Mouse (Mus musculus): ENCODE data around the gene Rpl36-ps4.

Rpl36-ps4 gene

DNA sequence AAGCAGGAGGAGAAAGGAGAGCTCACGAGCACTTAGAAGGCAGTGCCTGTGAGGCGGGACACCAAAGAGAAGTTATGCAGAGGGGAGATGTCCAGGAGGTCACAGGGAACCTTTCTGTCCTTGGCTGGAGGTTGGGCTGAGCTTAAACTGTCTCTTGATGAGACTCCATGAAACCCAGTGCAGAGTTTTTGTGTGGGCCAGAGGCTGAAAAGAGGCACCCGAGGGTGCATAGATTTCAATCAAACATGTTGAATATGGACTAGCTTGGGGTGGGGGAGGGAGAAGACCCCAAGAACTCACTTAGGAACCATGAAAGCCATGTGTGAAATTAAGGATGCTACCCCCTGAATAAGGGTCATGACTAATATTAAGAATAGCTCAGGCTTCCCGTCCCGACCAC, at the start of gene Rpl36-ps4:
Rpl36-ps4 (plus strand) TSS at position 301 of the 400 bp plus-strand sequence.
- DNase-seq: no peak

DNA sequence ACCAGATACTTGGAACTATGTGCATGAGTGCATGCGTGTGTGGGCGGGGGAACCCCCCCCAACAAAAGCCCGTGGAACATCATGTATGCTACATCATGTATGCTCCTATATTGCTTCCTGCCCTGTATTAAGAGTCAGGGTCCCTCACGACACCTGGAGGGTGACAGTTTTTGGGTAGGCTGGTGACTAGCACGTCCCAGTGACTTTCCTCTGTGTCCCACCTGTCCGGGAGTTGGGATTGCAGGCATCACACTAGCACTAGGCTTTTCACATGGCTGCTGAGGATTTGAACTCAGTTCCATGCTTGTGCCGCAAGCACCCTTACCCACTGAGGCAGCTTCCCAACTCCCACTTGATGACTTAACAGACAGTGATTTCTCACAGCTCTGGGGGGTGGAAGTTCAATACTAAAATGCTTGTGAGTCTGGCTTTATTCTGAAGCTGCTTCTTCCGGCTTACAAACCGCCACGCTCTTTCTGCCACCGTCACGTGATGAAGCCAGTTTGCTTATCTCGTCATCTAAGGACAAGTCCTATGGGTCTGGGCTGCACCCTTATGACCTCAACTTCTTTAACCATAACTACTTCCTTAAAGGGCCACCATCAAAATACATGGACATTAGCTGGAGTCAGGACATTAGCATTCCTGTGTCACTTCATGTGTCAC, 49.2 kb upstream of the Rpl36-ps4 start:
- DNase-seq: no peak

DNA sequence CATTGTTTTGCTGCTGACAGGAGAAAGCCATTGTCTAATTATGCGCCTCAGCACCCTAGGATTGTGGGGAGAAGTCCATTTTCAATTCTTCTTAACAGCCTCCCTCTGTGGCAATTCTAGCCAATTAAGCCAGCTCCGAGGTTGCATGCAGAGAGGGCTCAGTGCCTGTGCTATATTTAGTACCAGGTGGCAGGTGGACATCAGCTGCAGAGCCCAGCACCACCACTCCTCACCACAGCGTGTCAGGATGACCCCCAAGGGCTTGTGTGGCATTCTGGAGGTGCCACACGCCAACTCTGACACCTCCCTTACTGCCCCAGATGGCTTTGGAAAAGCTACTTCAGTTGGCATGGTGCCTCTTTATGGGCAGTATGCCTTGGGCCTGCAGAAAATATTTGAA, 48.5 kb upstream of the Rpl36-ps4 start:
- no peak for DNase-seq

DNA sequence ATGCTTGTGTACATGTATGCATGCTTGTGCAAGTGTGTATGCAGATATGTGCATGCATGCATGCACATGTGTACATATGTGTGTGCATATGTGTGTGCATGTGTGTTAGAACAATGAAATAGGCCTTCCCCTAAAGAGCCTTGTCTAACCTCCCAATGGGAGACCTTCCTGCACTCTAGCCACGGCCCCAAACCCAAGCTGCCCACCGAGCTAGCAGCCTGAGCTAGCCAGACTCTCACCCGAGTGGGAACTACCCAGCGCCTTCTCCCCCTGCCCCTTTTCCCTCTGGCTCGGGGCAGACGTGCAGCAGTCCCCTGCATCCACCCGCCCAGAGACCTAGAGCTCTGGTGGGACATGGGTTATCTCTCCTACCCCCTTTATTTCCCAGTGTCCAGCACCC, 47.3 kb upstream of the Rpl36-ps4 start:
- no peak for DNase-seq

DNA sequence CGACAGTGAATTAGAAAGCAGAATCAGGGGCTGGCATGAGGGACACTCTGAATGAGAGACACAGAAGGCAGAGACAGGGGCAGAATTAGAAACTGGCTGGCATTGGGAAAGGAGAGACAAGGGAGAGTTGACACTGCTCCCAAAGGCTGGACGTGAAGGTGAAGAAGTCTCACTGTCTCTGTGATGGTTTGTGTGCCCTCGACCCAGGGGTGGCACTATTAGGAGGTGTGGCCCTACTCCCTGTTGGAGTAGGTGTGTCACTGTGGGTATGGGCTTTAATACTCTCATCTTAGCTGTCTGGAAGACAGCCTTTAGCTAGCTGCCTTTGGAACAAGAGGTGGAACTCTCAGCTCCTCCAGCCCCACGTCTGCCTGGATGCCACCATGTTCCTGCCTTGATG, 46.8 kb upstream of the Rpl36-ps4 start:
- DNase-seq: no peak

DNA sequence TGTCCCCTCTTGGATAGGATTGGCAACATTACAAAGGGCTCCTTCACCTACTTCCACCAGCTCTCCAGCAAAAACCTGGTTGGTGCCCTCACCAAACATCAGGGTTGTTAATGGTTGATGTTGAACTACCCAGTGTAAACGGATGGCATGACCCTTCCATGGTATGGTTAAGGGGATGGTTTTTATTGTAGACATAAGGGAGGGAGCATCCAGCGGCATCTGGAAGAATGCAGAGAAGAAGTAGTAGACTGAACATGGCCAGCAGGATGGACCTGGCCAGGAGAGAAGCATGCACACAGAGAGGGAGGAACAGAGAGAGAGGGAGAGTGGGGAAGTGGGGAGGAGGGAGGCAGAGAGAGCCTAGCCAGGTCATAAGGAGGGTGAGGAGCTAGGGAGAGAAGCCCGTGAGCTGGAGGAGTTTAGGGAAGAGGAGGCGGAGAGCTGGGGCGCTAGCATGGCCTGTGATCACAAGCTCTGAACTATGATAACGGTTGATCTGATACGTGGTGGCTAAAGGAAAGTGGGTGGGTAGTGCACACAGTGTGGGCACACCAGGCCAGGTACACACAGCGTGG, 45.3 kb upstream of the Rpl36-ps4 start:
- DNase-seq: no peak

DNA sequence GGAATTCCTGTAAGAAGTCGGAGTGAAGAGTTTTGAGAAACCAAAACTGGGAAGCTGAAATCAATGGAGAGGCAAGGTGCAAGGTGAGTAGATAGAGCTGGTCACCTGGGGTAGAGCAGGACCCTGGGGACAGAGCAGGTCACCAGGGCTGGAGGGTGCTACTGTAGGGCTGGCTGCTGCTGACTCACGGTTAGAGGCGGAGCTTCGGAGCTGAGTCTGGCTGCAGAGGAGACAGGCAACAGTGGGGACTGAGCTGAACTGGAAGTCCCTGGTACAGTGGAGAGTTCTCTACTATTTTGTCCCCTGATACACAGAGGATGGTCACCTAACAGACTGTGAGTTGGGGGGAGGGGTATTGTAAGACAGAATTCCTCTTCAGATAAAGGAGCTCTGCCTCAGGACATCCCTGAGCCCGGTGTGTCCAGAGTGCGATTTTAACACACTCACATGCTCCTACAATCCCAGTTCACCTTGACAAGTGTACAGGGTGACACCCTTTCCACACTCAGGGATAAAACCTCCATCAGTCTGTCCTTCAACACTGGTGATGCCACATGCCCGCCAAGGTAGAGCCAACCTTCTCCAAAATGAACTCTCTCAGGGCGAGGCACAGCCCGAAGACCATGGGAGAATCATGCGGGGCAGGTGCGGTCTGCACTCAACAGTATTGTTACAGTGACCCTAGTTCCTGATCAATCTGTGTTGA, 44.3 kb upstream of the Rpl36-ps4 start:
- DNase-seq: peak; percentile 15

DNA sequence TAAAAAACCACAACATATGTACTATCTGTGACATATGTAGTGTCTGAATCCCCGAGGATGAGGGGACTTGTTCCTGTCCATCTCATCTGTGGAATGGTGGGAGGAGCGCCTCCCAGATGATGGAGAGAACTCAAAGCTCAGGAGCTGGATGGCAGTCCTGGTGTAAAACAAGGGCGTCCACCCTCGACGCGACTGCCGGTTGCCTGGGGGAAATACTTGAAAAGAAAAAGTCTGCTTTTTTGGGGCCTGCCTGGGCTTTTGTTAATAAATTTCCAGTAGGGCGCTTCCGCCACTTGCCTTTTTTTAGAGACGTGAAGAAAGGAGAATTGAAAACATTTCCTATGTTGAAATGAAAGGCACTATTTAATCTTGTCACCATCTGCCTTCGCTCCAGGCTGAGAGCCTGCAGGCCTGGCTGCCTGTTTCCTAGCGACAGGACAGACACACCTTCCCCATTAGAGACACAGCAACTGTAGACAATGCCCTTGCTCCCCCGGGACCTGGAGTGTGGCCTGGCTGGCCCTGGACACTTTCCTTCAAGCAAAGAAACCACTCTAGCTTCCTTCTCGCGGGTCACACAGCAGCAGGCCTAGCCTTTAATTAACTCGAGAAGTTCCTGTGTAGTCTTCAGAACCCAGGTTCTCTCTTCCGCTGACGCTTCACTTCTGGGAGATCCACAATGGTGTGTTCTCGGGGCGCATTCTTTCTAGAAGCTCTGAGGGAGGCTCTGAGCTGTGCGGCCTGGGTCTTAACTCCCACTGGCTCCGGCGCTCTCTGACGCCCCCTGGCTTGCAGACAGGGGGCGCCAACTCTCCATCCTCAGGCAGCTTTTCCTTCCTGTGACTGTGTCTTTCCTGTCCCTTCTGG, 43.3 kb upstream of the Rpl36-ps4 start:
- DNase-seq: peak; percentile 71

DNA sequence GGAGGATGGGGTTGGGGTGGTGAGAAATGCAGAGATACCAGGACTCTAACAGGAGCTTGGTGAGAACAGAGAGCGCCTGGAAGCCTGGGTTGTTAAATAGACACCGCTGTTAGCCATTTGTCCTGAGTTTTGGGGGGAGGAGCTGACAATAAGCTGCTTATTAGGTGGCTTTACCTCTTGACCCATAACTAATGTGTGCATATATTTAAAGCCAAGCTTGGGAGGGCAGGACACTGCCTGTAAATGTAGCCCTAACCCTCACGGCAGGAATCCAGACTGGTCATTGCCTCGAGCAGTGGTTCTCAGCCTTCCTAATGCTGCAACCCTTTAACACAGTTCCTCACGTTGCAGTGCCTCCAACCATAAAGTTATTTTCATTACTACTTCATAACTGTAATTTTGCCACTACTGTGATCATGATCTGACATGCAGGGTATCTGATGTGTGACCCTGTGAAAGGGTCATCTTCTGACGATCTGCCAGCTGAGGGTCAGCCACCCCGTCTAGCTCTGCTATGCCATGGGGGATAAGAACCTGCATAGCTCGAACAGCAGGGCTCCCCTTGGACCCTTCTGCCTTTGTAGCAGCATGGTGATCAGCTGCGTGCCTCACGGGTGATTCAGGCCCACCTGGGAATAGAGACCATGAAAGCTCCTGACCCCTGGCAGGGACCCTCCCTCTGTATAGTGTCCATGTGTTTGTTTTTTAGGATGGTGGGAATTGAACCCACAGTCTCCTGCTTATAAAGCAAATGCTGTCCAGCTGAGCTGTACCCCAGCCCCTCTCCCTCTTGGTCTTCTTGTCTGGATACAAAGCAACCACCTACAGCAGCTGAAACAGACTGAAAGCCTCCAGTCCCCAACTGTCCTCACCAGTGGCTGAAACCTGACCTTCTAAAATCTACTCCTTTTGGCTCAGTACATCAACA, 42.0 kb upstream of the Rpl36-ps4 start:
- no peak for DNase-seq

DNA sequence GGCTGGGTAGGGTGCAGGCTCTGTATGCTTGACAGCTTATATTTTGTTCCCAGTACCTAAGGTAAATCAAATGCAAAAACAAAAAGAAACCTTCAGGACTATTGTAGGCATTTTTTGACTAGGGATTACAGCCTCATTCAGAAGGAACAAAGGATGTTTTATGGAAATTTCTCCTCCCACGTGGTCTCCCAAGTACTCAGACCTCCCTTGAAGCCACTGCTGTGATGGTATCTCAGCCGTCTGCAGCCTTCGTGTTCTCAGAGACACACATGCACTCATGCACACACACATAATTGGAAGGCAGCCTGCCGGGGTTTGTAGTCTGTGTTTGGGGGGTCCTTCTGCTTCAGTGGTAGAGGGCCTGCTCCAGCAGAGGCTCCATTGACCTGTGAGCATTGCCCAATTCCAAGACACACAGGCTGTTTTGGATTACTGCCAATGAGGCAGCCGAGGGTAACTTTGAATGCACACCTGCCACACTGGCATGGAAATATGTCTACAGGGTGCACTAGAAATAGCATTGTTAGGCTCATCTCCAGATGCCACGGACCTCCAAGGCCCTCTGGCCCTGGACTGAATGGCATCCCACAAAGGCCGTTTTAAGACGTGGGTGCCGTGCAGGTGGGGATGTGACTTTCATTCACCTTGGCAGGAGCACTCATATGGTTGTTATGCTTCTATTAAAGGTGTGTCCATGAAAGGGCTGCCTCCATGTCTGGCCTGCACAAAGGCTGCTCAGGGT, 41.1 kb upstream of the Rpl36-ps4 start:
- peak; percentile 18 for DNase-seq

DNA sequence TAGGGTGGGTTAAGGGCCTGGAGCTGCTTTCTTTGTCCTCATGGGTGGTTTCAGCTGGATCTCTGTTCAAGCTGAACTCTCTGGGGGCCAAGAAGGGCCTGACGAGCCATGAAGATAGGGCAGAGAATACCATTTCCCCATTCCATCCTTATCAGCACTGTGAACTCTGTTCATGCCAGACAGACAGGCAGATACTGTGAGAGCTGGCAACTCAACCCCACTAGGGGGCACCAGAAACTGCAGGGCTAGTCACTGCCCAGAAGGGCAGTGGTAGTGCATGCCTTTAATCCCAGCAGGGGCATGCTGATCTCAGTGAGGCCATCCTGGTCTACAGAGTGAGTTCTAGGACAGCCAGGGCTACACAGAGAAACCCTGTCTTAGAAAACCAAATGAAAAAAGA, 38.2 kb upstream of the Rpl36-ps4 start:
- DNase-seq: peak; percentile 73

DNA sequence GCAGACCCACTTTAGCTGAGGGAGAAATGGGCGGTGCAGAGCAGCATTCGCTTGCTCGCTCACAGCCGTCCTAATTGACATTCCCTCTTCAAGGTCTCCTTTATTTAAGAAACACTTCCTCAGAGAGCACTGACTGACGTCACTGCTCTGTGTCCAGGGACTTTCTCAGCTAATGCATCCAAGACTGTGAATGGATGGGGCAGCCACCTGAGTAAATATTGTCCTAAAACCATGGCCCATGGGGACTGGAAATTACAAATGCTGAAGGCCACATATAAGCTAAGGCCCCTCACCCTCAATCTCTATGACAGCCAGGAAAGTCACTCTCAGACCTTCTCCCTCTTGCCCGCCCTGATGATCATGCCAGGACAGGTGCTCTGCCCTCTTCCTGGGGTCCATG, 23.6 kb upstream of the Rpl36-ps4 start:
- DNase-seq: no peak

DNA sequence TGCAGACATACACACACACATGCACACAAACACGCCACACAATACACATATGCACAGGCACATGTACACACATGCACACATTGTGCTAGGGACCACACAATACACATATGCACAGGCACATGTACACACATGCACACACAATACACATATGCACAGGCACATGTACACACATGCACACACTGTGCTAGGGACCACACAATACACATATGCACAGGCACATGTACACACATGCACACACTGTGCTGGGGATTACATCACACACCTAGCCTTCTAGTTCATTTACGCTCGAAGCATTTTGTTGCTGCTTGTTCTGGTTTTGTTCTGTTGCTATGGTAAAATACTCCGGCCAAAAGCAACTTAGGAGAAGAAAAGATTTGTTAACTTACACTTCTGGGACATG, 20.1 kb upstream of the Rpl36-ps4 start:
- DNase-seq: no peak

DNA sequence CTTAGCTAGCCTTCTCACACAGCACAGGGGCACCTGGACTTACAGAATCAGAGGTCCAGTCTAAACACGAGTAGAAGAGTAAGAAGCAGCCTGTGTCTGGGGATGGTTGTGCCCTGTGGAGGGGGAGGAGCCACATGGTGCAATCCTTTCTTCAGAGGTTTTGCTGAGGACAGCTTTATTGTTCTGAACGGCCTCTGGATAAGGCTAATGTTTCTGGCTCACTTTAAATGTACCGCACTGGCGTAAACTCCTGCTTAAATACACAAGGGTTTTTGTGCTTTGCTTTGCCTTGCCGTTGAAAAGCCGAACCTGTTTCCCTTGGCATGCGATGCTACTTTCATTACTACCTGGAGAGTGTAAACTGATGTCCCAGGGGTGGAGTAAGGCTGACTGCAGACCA, 19.6 kb upstream of the Rpl36-ps4 start:
- DNase-seq: no peak

DNA sequence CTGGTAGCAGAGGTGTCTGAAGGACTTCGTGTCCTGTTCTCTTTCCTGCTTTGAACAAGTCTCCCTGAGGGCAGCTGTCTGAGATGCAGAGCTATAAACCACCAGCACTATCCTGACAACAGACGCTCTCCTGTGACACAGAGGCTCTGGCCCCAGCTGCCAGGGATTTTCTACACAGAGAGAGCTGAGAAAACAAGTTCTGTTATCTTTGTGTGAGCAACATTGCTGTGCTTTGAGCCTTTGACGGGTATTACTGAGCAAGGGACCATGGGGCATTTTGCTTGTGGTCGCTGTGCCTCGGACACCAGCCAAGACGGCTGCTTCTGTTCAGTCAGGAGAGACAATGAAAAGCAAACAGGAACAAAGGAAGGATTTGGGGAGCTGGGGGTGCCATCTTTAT, 17.6 kb upstream of the Rpl36-ps4 start:
- no peak for DNase-seq

DNA sequence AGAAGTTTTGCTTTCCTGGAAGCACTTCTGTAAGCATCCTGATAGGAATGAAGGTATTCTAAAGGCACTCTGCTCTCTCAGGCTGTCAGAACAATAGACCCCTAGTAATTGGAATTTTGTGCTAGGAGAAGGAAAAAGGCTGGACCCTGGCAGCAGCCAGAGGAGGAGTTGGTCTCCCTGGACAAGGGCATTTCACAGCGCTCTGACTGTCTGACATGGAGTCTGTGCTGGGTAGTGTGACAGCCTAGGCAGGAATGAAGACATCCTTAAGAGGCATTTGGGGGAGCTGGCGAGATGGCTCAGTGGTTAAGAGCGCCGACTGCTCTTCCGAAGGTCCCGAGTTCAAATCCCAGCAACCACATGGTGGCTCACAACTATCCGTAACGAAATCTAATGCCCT, 17.1 kb upstream of the Rpl36-ps4 start:
- DNase-seq: no peak

DNA sequence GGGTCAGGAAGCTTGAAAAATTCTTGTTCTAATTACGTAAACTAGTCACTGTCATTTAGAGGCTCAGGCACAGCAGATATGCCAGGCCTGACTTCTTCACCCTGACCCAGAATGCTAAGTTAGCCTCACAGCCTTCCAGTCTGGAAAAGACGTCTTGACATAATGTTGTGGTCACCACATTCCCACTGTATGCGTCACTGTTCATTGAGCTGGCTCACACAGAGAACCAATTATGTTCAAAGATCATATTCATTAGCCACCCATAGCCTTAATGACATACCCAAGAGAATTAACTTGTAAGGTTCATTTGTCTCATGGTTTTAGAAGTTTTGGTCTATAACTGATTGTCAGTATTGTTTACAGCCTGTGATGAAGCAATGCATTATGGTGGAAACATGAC, 5.4 kb upstream of the Rpl36-ps4 start:
- DNase-seq: no peak

DNA sequence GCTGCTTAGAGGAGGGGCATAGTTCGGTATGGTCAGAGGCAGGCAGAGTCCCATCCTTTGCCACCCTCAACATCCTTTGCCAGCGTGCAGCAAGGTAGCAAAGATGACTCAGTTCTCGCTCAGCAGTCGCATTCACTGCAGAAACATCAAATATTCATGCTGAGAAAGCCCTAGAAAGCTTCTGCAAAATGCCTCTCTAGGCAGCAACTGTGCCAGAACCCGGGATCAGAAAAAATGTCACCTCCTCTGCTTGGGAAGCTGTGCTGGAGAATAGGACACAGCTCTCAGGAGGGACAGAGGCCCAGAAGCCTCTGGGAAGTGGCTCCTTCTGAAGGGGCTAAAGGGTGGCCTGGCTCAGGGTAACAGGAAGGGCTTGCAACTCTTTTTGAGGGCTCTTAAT, 2.7 kb upstream of the Rpl36-ps4 start:
- DNase-seq: no peak

DNA sequence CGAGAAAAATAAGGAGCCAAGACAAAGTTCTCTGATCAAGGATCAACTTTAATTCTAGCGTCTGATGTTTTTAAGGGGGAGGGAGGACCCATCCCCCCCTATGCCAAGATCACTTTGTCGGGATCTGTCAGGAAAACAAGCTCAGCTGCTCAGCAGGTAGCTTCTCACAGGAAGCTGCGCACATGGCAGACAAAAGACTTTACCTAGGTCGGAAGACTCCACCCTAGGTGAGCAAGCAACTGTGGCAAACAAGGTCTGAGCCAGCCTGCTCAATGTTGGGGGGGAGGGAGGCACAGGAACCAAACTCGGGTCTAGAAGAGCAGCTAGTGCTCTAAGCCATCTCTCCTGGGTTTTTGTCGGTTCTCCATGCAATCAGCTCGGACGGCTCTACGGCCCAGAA, 13.5 kb downstream of the Rpl36-ps4 start:
- DNase-seq: no peak

DNA sequence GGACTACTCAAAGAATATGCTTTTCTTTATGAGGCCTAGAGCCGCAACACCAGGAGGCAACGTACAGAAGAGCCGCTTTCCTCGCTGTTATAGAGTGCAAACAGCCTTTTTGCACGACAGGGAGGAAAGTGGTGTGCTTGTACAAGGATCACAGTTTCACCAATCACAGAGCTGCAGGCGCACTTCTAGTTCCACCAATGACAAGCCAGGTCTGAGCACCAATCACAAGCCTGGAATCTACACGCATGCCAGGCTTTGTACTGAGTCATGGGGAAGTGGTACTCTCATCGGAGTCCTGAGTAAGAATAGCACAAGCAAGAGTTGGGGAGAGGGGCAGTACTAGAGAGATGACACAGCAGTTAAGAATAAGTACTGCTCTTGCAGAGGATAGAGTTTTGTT, 14.0 kb downstream of the Rpl36-ps4 start:
- DNase-seq: no peak

DNA sequence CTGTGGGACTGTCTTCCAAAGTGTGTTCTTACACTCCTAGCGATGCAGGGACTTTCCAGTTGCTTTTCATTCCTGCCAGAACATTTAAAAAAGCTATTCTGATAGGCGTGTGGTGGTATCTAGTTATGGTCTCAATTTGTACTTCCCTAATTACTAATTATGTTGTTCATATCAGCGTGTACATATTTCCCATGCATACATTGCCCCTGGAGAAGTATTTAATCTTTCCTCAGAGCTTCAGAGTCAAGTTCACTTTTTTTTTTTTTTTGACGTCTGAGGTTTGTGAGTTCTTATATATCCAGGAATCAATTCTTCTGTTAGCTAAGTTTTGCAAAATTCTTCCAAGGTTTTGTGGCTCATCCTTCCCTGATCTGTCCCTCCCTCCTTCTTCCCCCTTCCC, 15.4 kb downstream of the Rpl36-ps4 start:
- DNase-seq: no peak
